Comparison of ENCODE assay signal across 7 mouse cellular contexts in the genomic region with DNA sequence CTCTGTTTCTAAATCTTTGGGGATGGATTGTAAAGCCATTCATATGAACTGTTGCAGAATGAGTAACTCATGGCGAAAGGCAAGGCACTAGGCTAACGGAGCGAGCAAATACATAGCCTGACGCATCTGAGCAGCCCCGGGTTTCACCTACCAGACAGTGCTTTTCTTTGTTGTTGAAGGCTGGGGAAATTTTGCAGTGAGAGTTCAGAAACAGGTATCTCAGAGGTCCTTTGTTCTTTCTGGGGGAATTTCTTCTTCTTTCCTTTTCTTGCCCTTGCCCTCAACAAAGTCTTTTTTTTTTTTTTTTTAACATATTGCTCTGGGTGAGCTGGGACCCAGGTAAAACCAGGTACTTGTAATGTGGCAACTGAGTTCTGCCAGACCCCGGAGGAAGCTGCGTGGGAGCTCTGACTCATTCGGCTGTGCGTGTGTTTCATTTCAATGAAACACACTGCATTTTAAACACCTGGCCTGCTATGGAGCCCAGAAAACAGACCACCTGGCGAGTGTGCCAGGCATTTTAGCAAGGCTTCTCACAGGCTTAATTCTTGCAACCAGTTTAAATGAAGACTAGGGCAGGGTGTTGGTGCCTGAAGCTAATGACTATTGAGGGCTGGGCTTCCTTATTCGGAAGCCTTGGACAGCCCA. TPM values are rescaled to one million over a fixed set of nuclear protein-coding genes. Genes with fewer than 3 reads are reported as not detected.
DNase-seq lines count a peak whose midpoint lies in the region; ATAC-seq and TF ChIP-seq lines count a peak whose summit lies in the region.

A gene (plus strand): TSS at position 484 of the 648 bp plus-strand sequence.

- no peak for DNase-seq in lung, postnatal 0 days (ENCODE audit: low spot score)
- no peak for DNase-seq in lung, adult 18-20 months
- no peak for DNase-seq in midbrain, embryonic 10.5 days (ENCODE audit: low spot score)
- DNase-seq in natural killer cell, adult 2 months (ENCODE audit: low spot score in 2 of 2) = no peak
- no peak for DNase-seq in B cell, adult 2 months

- H3K4me3 ChIP-seq in lung, postnatal 0 days (ENCODE audit: low read depth, low read length) = peak within 1 kb of the TSS; percentile 5; the same call in 1 of the 2 replicates
- peak within 1 kb of the TSS; percentile 41 for H3K4me3 ChIP-seq in forebrain, embryonic 12.5 days (replicated peaks)
- H3K4me3 ChIP-seq in intestine, embryonic 16.5 days (ENCODE audit: low read length) = peak within 1 kb of the TSS; percentile 39
- peak within 1 kb of the TSS; percentile 57 for H3K4me3 ChIP-seq in midbrain, embryonic 10.5 days

- H3K9me3 ChIP-seq in lung, postnatal 0 days (ENCODE audit: low read length) = no peaks in the 10 kb centered on the region
- H3K9me3 ChIP-seq in forebrain, embryonic 12.5 days = no peaks in the 10 kb centered on the region
- H3K9me3 ChIP-seq in intestine, embryonic 16.5 days (ENCODE audit: control insufficient read depth, low read length) = no peaks in the 10 kb centered on the region
- H3K9me3 ChIP-seq in midbrain, embryonic 10.5 days (replicated peaks) = no peaks in the 10 kb centered on the region

- TF ChIP-seq CTCF in lung, postnatal 0 days (IDR thresholded peaks at IDR 0.05) = no peak

- no peak within 1 kb of the TSS for H3K9ac ChIP-seq in lung, postnatal 0 days (replicated peaks; ENCODE audit: low read depth)
- peak within 1 kb of the TSS; percentile 55 for H3K9ac ChIP-seq in forebrain, embryonic 12.5 days
- H3K9ac ChIP-seq in intestine, embryonic 16.5 days (ENCODE audit: low read depth, low read length) = peak within 1 kb of the TSS; percentile 38; the same call in 1 of the 2 replicates

- no peak for TF ChIP-seq EP300 in lung, postnatal 0 days (IDR thresholded peaks at IDR 0.05)

- 61% methylated on average over 11 of the region's 11 CpGs for WGBS in lung, postnatal 0 days
- 58% methylated on average over 11 of the region's 11 CpGs for WGBS in forebrain, embryonic 12.5 days
- WGBS in intestine, embryonic 16.5 days = 60% methylated on average over 11 of the region's 11 CpGs
- 58% methylated on average over 11 of the region's 11 CpGs for WGBS in midbrain, embryonic 10.5 days

- H3K27ac ChIP-seq in lung, postnatal 0 days (ENCODE audit: low read length) = no peak within 1 kb of the TSS
- no peak within 1 kb of the TSS for H3K27ac ChIP-seq in forebrain, embryonic 12.5 days
- no peak within 1 kb of the TSS for H3K27ac ChIP-seq in intestine, embryonic 16.5 days (ENCODE audit: low read length)
- peak within 1 kb of the TSS; percentile 81 for H3K27ac ChIP-seq in midbrain, embryonic 10.5 days (replicated peaks)

- no peaks in the 10 kb centered on the region for H3K36me3 ChIP-seq in lung, postnatal 0 days (ENCODE audit: insufficient read depth, low read length)
- H3K36me3 ChIP-seq in forebrain, embryonic 12.5 days (replicated peaks) = no peaks in the 10 kb centered on the region
- H3K36me3 ChIP-seq in intestine, embryonic 16.5 days (ENCODE audit: control insufficient read depth, insufficient read depth, low read length) = no peaks in the 10 kb centered on the region
- H3K36me3 ChIP-seq in midbrain, embryonic 10.5 days = no peaks in the 10 kb centered on the region

- H3K4me2 ChIP-seq in lung, postnatal 0 days (replicated peaks; ENCODE audit: low read depth, low read length) = peak within 1 kb of the TSS; percentile 39
- H3K4me2 ChIP-seq in forebrain, embryonic 12.5 days = peak within 1 kb of the TSS; percentile 70
- H3K4me2 ChIP-seq in intestine, embryonic 16.5 days (ENCODE audit: low read depth, low read length) = peak within 1 kb of the TSS; percentile 64

- no peaks in the 10 kb centered on the region for H3K4me1 ChIP-seq in lung, postnatal 0 days (ENCODE audit: insufficient read depth, low read depth, low read length)
- peaks cover 14% of the 10 kb centered on the region for H3K4me1 ChIP-seq in forebrain, embryonic 12.5 days
- peaks cover 7% of the 10 kb centered on the region for H3K4me1 ChIP-seq in intestine, embryonic 16.5 days (ENCODE audit: control insufficient read depth, insufficient read depth, low read length)
- H3K4me1 ChIP-seq in midbrain, embryonic 10.5 days = peaks cover 32% of the 10 kb centered on the region

- 0 out of 2 replicates have a peak, but pooled peaks cover 5% of the 10 kb centered on the region for H3K27me3 ChIP-seq in lung, postnatal 0 days (replicated peaks; ENCODE audit: insufficient read depth, low read length)
- H3K27me3 ChIP-seq in forebrain, embryonic 12.5 days = peaks cover 36% of the 10 kb centered on the region
- H3K27me3 ChIP-seq in intestine, embryonic 16.5 days (replicated peaks; ENCODE audit: control insufficient read depth, insufficient read depth, low read length) = peaks cover 15% of the 10 kb centered on the region
- peaks cover 60% of the 10 kb centered on the region for H3K27me3 ChIP-seq in midbrain, embryonic 10.5 days (ENCODE audit: low read depth, poor library complexity, severe bottlenecking)

- no peak for ATAC-seq in lung, postnatal 0 days
- no peak for ATAC-seq in forebrain, embryonic 12.5 days (ENCODE audit: low FRiP score)
- ATAC-seq in intestine, embryonic 16.5 days = no peak

RNA-seq across cellular contexts. Expression of the gene that starts here (rescaled TPM):
- 43.4 and 44.8 TPM in 2 replicates for polyA plus RNA-seq in lung, postnatal 0 days (2015; fragmentation: Nextera tagmentation; extraction: Ambion mirVana)
- 93.2 and 102 TPM in 2 replicates for polyA plus RNA-seq in forebrain, embryonic 12.5 days (2016; fragmentation: Nextera tagmentation; extraction: Ambion mirVana)
- 113 and 119 TPM in 2 replicates for polyA plus RNA-seq in intestine, embryonic 16.5 days (2015; fragmentation: Nextera tagmentation; extraction: Ambion mirVana)
- polyA plus RNA-seq in midbrain, embryonic 10.5 days (2016; fragmentation: Nextera tagmentation; extraction: Ambion mirVana) = 65.6 and 82.0 TPM in 2 replicates

Comparison
In these comparisons a context has a peak if more than half of its experiments do, and no peak if none do; other contexts are left out.
1. H3K4me3 ChIP-seq: peak in every context shown above with its lines; median percentile 57 in midbrain, embryonic 10.5 days; 41 in forebrain, embryonic 12.5 days; 39 in intestine, embryonic 16.5 days; 5 in lung, postnatal 0 days.